Mouse (Mus musculus) G1E (cell line): ENCODE measurements at regions not wholly inside any gene's neighbourhood (a gene's known extent, or its start where the extent isn't known, plus 50 kb on each side); places are given as distances from the start of the nearest gene placed in this dataset.

ENCODE experiments used
- ATAC-seq: 2 replicates; pipeline ENCODE4 v1.8.0; 2016; ENCODE audit warnings: mild to moderate bottlenecking; ENCODE audit not compliant: insufficient number of reproducible peaks, poor library complexity, low FRiP score, severe bottlenecking; ENCODE audit errors: extremely low read depth
- DNase-seq: peaks from one replicate; pipeline ENCODE4 v3.0.0; 2012; ENCODE audit warnings: low spot score
- H3K27me3 ChIP-seq: 2 replicates; pipeline ENCODE4 v1.6.1; 2012; ENCODE audit warnings: mild to moderate bottlenecking, low read length, inconsistent platforms; ENCODE audit not compliant: insufficient read depth
- H3K36me3 ChIP-seq: replicated peaks from 2 replicates; pipeline ENCODE3; 2012; ENCODE audit warnings: mild to moderate bottlenecking, inconsistent platforms
- H3K4me1 ChIP-seq: 2 replicates; pipeline ENCODE4 v1.6.1; 2012; ENCODE audit warnings: low read depth, low read length, inconsistent platforms, mixed read lengths; ENCODE audit not compliant: insufficient read depth
- H3K4me3 ChIP-seq: 2 replicates; pipeline ENCODE4 v1.5.1; 2012; ENCODE audit warnings: low read depth, mild to moderate bottlenecking, inconsistent platforms, low read length, moderate library complexity, mixed read lengths
- H3K9me3 ChIP-seq: replicated peaks from 2 replicates; pipeline ENCODE4 v1.6.1; 2012; ENCODE audit warnings: inconsistent platforms
- CTCF ChIP-seq: IDR thresholded peaks from 2 replicates; pipeline ENCODE4 v1.5.1; 2012; ENCODE audit warnings: low read depth, low read length, inconsistent platforms, mixed read lengths
- GATA1 ChIP-seq: IDR thresholded peaks from 2 replicates; pipeline ENCODE4 v1.6.1; 2012; ENCODE audit warnings: borderline replicate concordance, low read length, inconsistent platforms, mixed read lengths
- GATA2 ChIP-seq: IDR thresholded peaks from 2 replicates; pipeline ENCODE4 v1.6.1; 2012; ENCODE audit warnings: low read depth, low read length, inconsistent platforms, borderline replicate concordance
- POLR2AphosphoS5 ChIP-seq: IDR thresholded peaks from 2 replicates; pipeline ENCODE4 v1.6.1; 2012; ENCODE audit warnings: low read depth, low read length, inconsistent platforms; ENCODE audit not compliant: insufficient replicate concordance
- TAL1 ChIP-seq: conservative IDR thresholded peaks from 2 replicates; pipeline ENCODE4 v1.6.1; 2012; ENCODE audit warnings: low read depth, low read length, inconsistent platforms, mixed read lengths

DNA sequence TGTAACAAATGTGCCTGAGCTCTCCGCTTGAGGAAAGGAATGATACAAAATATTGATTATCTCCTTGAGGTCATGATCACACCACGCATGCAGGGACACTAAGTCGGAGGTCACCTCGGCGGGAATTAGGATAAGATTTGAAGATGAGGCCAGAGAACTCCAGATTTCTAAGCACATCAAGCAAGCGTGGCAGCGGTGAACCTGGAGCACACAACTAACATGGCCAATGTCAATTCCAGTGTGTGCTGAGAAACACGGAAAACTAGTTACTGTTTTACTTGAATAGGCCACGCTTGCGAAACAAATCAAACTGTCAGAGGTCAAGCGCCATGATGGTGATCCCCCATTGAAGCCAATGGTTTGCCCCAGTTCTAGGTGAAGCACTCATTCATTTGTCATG, 743.3 kb upstream of the Sox9 start:
- no peak for ATAC-seq
- Histone ChIP-seq H3K4me3 (no peak overlapping the region), H3K27me3 (no peaks in the 10 kb centered on the region), H3K4me1 (no peaks in the 10 kb centered on the region), H3K36me3 (no peaks in the 10 kb centered on the region), H3K9me3 (0 out of 2 replicates have a peak, but pooled peaks cover 2% of the 10 kb centered on the region)
- TF ChIP-seq TAL1 (no peak), POLR2AphosphoS5 (no peak), GATA2 (no peak)
- DNase-seq = no peak

DNA sequence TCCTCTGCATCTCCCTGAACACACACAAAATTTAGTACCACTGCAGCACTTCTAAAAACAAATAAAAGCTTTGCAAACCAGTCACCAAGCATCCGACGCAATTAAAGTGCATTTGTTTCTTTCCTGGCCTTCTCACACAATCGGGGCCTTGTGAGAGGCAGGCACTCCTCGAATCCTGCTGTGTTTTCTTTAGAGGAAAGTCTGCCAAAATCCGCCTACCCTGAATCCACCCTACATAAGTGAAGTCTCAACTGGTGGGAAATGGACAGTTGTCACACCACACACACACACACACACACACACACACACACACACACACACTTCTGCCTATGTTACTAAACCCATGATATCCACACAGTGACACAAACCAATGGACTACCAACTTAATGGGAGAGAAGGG, 737.6 kb upstream of the Sox9 start:
- ATAC-seq = no peak
- 0 out of 2 replicates have a peak, but pooled peaks cover 2% of the 10 kb centered on the region for H3K9me3 ChIP-seq
- TF ChIP-seq GATA2 (no peak), GATA1 (no peak), CTCF (no peak), TAL1 (no peak), POLR2AphosphoS5 (no peak)
- no peaks in the 10 kb centered on the region for H3K27me3 ChIP-seq
- no peaks in the 10 kb centered on the region for H3K36me3 ChIP-seq
- no peak overlapping the region for H3K4me3 ChIP-seq
- no peak for DNase-seq
- H3K4me1 ChIP-seq = no peaks in the 10 kb centered on the region

DNA sequence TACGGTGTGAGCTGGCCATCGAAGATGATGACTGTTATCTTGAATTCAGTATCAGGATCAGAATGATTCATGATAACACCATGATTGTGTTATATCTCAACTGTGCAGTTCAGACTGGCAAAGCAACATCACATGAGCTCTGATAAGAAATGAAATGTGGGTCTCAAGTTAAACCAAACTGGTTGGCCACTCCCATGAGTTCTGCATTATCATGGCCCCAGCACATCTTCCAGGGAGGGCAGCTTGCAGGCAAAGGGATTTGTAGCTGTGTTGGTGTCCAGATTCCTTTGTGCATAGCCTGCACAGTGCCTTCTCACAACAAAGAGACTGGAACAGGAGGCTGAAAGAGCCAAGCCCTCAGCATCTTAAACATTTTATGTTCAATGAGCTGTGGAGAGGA, 736.7 kb upstream of the Sox9 start:
- Histone ChIP-seq H3K4me3 (no peak overlapping the region), H3K4me1 (no peaks in the 10 kb centered on the region), H3K9me3 (0 out of 2 replicates have a peak, but pooled peaks cover 2% of the 10 kb centered on the region), H3K27me3 (no peaks in the 10 kb centered on the region), H3K36me3 (no peaks in the 10 kb centered on the region)
- DNase-seq (no peak), ATAC-seq (no peak)
- TF ChIP-seq TAL1 (no peak), POLR2AphosphoS5 (no peak), GATA1 (no peak), CTCF (no peak), GATA2 (no peak)

DNA sequence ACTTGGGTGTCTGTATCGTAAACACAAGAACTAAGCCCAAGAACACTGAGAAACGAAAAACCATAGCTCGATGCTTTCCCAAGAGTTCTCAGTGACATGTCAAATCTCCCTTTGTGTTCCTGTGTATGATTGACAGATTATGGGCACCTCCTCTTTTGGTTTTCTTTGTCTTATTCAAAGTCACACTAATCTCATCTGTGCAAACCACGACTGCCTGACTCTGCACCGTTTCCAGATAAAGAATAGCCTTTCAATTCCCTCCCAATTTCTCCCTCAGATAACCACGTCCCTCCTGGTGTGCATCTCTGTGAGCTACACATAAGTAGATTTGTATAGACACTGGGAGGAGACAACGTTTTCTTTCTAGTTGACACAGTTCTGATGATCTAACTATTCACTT, 731.7 kb upstream of the Sox9 start:
- Histone ChIP-seq H3K36me3 (no peaks in the 10 kb centered on the region), H3K4me3 (no peak overlapping the region), H3K9me3 (no peaks in the 10 kb centered on the region), H3K27me3 (no peaks in the 10 kb centered on the region), H3K4me1 (no peaks in the 10 kb centered on the region)
- no peak for DNase-seq
- TF ChIP-seq GATA1 (no peak), POLR2AphosphoS5 (no peak), GATA2 (no peak), CTCF (no peak), TAL1 (no peak)
- ATAC-seq = no peak

DNA sequence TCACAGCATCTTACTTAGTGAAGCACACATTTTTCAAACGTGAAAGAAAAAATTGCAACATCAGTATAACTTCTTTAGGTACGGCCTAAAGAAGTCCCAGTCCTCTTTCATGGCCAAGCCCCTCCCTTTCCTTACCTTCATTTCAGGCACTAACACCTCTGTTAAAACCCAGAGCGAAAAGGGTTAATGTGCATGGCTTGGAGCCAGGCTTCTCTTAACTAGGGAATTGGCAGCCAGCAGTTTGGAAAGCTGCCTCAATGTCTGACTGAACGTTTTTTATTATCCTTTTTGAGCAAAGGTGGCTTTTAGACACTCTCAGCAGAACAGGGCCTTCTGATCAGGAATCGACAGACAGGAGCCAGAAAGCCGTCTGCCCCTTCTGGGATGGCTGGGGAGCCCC, 726.4 kb upstream of the Sox9 start:
- DNase-seq (no peak), ATAC-seq (no peak)
- no peaks in the 10 kb centered on the region for H3K9me3 ChIP-seq

DNA sequence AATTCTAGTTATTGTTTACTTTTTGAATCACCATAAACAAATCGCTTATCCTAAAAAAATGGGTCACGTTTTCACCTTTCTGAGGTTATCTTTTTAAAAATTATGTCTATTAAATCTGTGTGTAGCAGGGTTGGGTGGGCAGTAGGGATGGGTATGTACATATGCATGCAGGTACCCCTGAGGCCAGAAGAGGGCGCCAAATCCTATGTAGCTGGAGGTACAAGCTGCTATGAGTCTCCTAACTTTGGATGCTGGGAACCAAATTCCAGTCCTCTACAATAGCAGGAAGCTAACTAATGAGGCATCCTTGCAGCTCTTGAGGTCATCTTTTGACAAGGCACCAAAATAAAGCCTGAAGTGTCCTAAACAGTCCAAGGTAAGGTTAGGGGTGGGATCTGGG, 714.8 kb upstream of the Sox9 start:
- ATAC-seq (no peak), DNase-seq (no peak)
- Histone ChIP-seq H3K27me3 (no peaks in the 10 kb centered on the region), H3K4me3 (no peak overlapping the region), H3K36me3 (no peaks in the 10 kb centered on the region), H3K4me1 (no peaks in the 10 kb centered on the region), H3K9me3 (0 out of 2 replicates have a peak, but pooled peaks cover 4% of the 10 kb centered on the region)
- TF ChIP-seq TAL1 (no peak), GATA1 (no peak), GATA2 (no peak), CTCF (no peak), POLR2AphosphoS5 (no peak)

More for the DNA sequence above, 726.4 kb upstream of the Sox9 start:
- TF ChIP-seq POLR2AphosphoS5 (no peak), CTCF (no peak), GATA2 (no peak), GATA1 (no peak), TAL1 (no peak)
- no peak overlapping the region for H3K4me3 ChIP-seq
- H3K36me3 ChIP-seq = no peaks in the 10 kb centered on the region
- H3K27me3 ChIP-seq = no peaks in the 10 kb centered on the region
- H3K4me1 ChIP-seq = no peaks in the 10 kb centered on the region

DNA sequence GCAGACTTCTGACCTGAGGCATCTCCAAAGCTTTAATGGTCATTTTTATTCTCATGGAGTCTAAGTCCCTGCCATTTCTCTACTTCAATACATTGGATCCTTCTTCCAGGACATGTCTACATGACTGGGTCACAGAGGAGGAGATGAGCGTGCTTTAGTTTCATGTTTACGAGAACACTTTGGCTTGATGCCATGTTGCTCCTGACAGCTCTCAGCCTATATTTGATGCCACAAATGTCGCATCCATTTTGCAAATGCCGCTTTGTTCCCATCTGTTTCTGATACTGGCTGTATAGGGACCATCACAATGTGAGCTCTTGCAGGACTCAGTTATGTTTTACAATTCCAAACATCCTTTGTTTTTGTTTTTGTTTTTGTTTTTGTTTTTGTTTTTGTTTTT, 713.2 kb upstream of the Sox9 start:
- Histone ChIP-seq H3K27me3 (no peaks in the 10 kb centered on the region), H3K4me1 (no peaks in the 10 kb centered on the region), H3K36me3 (no peaks in the 10 kb centered on the region), H3K9me3 (peaks cover 7% of the 10 kb centered on the region; the same call in 1 of the 2 replicates), H3K4me3 (no peak overlapping the region)
- no peak for DNase-seq
- TF ChIP-seq CTCF (no peak), TAL1 (no peak), GATA2 (no peak)
- no peak for ATAC-seq
